Mouse (Mus musculus): ENCODE measurements around the gene Psma4. TPM values are rescaled to one million over a fixed set of nuclear protein-coding genes. Genes with fewer than 3 reads are reported as not detected.

Psma4 gene
- polyA plus RNA-seq, 1 experiment: 140 TPM

DNA sequence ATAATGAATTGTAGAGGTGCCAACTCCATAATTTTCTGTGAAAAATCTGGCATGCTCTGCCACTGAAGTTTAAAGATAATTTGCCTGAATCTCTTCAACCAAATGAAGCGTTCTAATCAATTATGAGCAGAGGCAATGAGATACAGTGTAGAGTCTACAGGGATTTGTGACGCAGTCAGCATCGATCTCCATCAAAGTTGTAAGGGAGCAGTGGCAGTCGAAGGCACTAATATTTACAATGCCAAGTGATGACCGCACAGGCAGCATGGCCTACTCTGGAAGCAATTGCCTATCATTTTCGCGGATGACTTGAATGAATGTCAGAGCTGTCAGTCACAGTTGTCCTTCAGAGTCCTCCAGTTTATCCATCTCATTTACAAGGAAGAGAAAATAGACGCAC is 30.1 kb downstream of the Psma4 start, which contains the start of gene Chrna5:
Gene Chrna5, plus strand, starts transcription at position 207 of the 400 bp plus-strand sequence.
- TF ChIP-seq POLR2A (IDR thresholded peaks at IDR 0.05; ENCODE audit: extremely low read depth, insufficient read depth, low read length) (no peak), CTCF (IDR thresholded peaks at IDR 0.05; ENCODE audit: extremely low read depth, insufficient read depth, low read length) (no peak)
- no peak within 1 kb of the TSS for H3K27ac ChIP-seq (ENCODE audit: insufficient read depth, low read length)
- H3K4me1 ChIP-seq (ENCODE audit: control insufficient read depth, insufficient read depth, low read length): peaks cover 3% of the 10 kb centered on the region; the same call in 1 of the 2 replicates
- peak within 1 kb of the TSS; percentile 25 for H3K4me3 ChIP-seq (ENCODE audit: insufficient read depth, low read length)

- H3K4me1 ChIP-seq (ENCODE audit: control insufficient read depth, insufficient read depth, low read length): peaks cover 3% of the 10 kb centered on the region; the same call in 1 of the 2 replicates
- TF ChIP-seq CTCF (IDR thresholded peaks at IDR 0.05; ENCODE audit: extremely low read depth, insufficient read depth, low read length) (no peak), POLR2A (IDR thresholded peaks at IDR 0.05; ENCODE audit: extremely low read depth, insufficient read depth, low read length) (no peak)
- H3K27ac ChIP-seq (ENCODE audit: insufficient read depth, low read length): no peak overlapping the region
- H3K4me3 ChIP-seq (ENCODE audit: insufficient read depth, low read length): peak overlapping the region; percentile 25
Observed at GRCm38 (mm10) chr9:54981291-54982191, 31.0 kb downstream of the Psma4 start.

- H3K27ac ChIP-seq (ENCODE audit: insufficient read depth, low read length): no peak overlapping the region
- peaks cover 3% of the 10 kb centered on the region; the same call in 1 of the 2 replicates for H3K4me1 ChIP-seq (ENCODE audit: control insufficient read depth, insufficient read depth, low read length)
- H3K4me3 ChIP-seq (ENCODE audit: insufficient read depth, low read length): 0 out of 2 replicates have a peak overlapping the region, but pooled peaks have one; percentile 25
- no peak for TF ChIP-seq POLR2A (IDR thresholded peaks at IDR 0.05; ENCODE audit: extremely low read depth, insufficient read depth, low read length)
- no peak for TF ChIP-seq CTCF (IDR thresholded peaks at IDR 0.05; ENCODE audit: extremely low read depth, insufficient read depth, low read length)
Observed at GRCm38 (mm10) chr9:54982401-54982800, 31.8 kb downstream of the Psma4 start.

DNA sequence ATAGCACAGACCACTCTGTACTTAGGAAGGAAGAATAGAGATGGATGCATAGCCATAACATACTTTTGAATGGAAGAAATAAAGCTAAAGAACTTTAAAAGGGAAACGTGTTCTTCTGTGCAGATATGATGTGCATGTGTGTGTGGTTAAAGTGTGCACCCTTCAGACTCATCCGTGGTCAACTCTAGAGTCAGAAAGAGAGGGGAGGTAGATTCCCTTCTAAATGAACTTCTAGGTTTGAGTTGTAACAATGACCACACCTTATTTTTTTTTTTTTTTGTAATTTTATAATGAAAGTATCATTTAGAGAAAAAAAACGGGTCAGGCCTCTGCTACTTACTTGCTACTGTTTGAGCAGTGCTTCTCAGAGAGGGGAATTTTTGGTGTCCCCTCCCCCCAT is 39.8 kb downstream of the Psma4 start:
- H3K4me1 ChIP-seq (ENCODE audit: control insufficient read depth, insufficient read depth, low read length): no peaks in the 10 kb centered on the region
- no peak for TF ChIP-seq CTCF (IDR thresholded peaks at IDR 0.05; ENCODE audit: extremely low read depth, insufficient read depth, low read length)
- TF ChIP-seq POLR2A (IDR thresholded peaks at IDR 0.05; ENCODE audit: extremely low read depth, insufficient read depth, low read length): no peak
- no peak overlapping the region for H3K4me3 ChIP-seq (ENCODE audit: insufficient read depth, low read length)
- no peak overlapping the region for H3K27ac ChIP-seq (ENCODE audit: insufficient read depth, low read length)

DNA sequence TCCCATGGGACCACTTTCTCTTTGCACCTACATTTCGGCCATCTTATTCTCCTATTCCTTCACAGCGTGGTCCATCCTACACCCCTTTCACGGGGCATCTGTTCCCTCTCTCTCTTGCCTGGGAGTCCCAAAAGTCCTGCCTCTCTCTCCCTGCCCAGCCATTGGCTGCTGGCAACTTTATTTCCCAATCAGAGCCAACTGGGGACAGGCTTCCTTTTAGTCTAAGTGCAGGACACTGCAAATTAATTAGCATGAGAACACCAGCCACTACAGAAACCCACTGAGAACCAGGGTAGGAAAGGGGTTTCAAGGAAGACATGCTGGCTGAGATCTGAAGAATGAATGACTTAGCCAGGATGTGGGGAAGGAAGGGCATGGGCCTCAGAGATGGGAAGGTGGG is 43.8 kb downstream of the Psma4 start:
- no peaks in the 10 kb centered on the region for H3K4me1 ChIP-seq (ENCODE audit: control insufficient read depth, insufficient read depth, low read length)
- H3K4me3 ChIP-seq (ENCODE audit: insufficient read depth, low read length): no peak overlapping the region
- TF ChIP-seq CTCF (IDR thresholded peaks at IDR 0.05; ENCODE audit: extremely low read depth, insufficient read depth, low read length) (no peak), POLR2A (IDR thresholded peaks at IDR 0.05; ENCODE audit: extremely low read depth, insufficient read depth, low read length) (no peak)
- no peak overlapping the region for H3K27ac ChIP-seq (ENCODE audit: insufficient read depth, low read length)

GRCm38 (mm10) chr9:54995645-54996044 is 45.1 kb downstream of the Psma4 start:
- Histone ChIP-seq H3K4me1 (ENCODE audit: control insufficient read depth, insufficient read depth, low read length) (no peaks in the 10 kb centered on the region), H3K27ac (ENCODE audit: insufficient read depth, low read length) (no peak overlapping the region), H3K4me3 (ENCODE audit: insufficient read depth, low read length) (no peak overlapping the region)
- TF ChIP-seq CTCF (IDR thresholded peaks at IDR 0.05; ENCODE audit: extremely low read depth, insufficient read depth, low read length) (no peak), POLR2A (IDR thresholded peaks at IDR 0.05; ENCODE audit: extremely low read depth, insufficient read depth, low read length) (no peak)

GRCm38 (mm10) chr9:55003609-55004008 is 53.0 kb downstream of the Psma4 start:
- Histone ChIP-seq H3K4me3 (ENCODE audit: insufficient read depth, low read length) (no peak overlapping the region), H3K4me1 (ENCODE audit: control insufficient read depth, insufficient read depth, low read length) (no peaks in the 10 kb centered on the region; the same call in 1 of the 2 replicates), H3K27ac (ENCODE audit: insufficient read depth, low read length) (no peak overlapping the region; the same call in 1 of the 2 replicates)
- TF ChIP-seq CTCF (IDR thresholded peaks at IDR 0.05; ENCODE audit: extremely low read depth, insufficient read depth, low read length): no peak
- no peak for TF ChIP-seq POLR2A (IDR thresholded peaks at IDR 0.05; ENCODE audit: extremely low read depth, insufficient read depth, low read length)

Other genes starting within 250 kb of the Psma4 start
- gene Wdr61, start 216.3 kb upstream of the Psma4 start, polyA plus RNA-seq (2012; rRNA removed): 61.2 and 62.6 TPM in 2 replicates
- 0.72 and 3.4 TPM in 2 replicates for gene Crabp1, start 186.0 kb upstream of the Psma4 start, polyA plus RNA-seq (2012; rRNA removed)
- gene Ireb2, start 87.0 kb upstream of the Psma4 start, polyA plus RNA-seq (2012; rRNA removed): 22.6 and 23.2 TPM in 2 replicates
- gene Hykk, start 33.5 kb upstream of the Psma4 start, polyA plus RNA-seq (2012; rRNA removed): 1.1 and 1.2 TPM in 2 replicates
- gene AY074887, start 208 bp downstream of the Psma4 start, polyA plus RNA-seq (2012; rRNA removed): 0.19 TPM in 1 of 2 replicates, not detected in the other
- gene Chrna5, start 30.1 kb downstream of the Psma4 start, polyA plus RNA-seq (2012; rRNA removed): 2.9 and 3.2 TPM in 2 replicates
- 0.26 and 0.44 TPM in 2 replicates for gene Chrna3, start 75.8 kb downstream of the Psma4 start, polyA plus RNA-seq (2012; rRNA removed)
- gene Chrnb4, start 98.0 kb downstream of the Psma4 start, polyA plus RNA-seq (2012; rRNA removed): 0.08 and 0.13 TPM in 2 replicates
- gene Ube2q2, start 198.1 kb downstream of the Psma4 start, polyA plus RNA-seq (2012; rRNA removed): 40.8 and 44.8 TPM in 2 replicates

All from cortical plate, adult 2 months (tissue).